Mouse (Mus musculus) monocyte, adult 5-6 weeks (primary cell): Measurements from ENCODE around the gene Gm11541. TPM values are rescaled to one million over a fixed set of nuclear protein-coding genes. Genes with fewer than 3 reads are reported as not detected.
A peak's percentile ranks its signal among the peaks of the same experiment; 100 is the strongest.
"Not testable (repeated sequence)": the region's sequence is repeated elsewhere in the genome, so short reads cannot be mapped to it uniquely, and the experiment has no call there.

Source experiments
- ATAC-seq: fragments of 153-309, 156-312 bp; replicated peaks from 2 replicates; pipeline ENCODE4 v1.8.0; 2017; ENCODE audit warnings: mild to moderate bottlenecking; ENCODE audit not compliant: low TSS enrichment, insufficient number of reproducible peaks, severe bottlenecking, poor library complexity, low FRiP score
- total RNA-seq: library from RNA; stranded (forward); fragments of 200-1000, 200-491, 200-594 nt; gene quantifications from 3 replicates; pipeline ENCODE4 v1.2.3, GENCODE M21; 2017

The Gm11541 gene
- total RNA-seq, 1 experiment from 2014 or later = not detected

DNA sequence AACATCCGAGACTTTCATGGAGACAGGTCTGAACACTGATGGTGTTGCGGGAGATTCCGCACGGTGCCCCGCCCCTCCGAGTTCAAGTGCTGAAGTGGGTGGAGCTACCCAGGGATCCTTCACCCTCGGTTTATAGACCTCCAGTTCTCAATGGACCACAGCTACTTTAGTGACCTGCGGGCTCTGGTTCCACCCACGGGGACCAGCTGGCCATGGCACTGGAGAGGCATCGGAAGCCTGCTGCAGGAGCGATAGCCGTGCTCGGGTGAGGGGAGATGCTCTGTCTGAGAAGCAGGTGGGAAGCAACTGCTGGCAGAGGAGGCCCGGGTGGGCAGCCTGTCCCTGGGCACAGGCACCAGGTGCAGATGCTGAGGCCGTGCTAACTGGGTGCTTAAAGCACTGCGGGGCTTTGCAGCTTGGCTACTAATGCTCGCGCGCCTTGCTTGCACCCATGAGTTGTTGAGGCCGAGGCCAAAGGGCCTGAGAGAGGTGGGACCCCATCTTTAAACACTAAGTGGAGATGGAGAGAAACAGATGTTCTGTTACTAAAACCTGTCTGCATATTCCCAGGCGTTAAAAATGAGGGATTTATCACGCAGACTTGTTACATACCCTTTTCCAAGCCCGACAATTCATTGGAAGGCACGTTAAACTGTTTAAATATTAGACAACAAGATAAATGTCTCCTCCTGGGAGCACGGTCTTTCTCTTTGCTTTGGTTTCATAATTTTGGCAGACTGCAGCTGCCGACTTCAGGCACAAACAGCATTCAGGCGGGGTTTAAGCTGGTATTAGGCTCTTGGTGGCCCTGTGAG lies 2.7 kb downstream of the Gm11541 start:
- no peak for ATAC-seq

DNA sequence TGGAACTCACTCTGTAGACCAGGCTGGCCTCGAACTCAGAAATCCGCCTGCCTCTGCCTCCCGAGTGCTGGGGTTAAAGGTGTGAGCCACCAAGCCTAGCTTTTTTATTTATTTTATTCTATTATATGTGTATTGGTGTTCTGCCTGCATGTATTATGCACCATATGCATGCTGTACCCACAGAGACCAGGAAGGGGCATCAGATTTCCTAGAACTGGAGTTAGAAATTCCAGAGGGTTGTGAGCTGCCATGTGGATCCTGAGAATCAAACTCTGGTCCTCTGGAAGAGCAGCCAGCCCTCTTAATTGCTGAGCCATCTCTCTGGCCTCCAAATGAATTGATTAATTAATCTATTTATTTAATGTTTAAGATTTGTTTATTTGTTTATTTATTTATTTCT lies 4.9 kb downstream of the Gm11541 start:
- ATAC-seq = no peak

DNA sequence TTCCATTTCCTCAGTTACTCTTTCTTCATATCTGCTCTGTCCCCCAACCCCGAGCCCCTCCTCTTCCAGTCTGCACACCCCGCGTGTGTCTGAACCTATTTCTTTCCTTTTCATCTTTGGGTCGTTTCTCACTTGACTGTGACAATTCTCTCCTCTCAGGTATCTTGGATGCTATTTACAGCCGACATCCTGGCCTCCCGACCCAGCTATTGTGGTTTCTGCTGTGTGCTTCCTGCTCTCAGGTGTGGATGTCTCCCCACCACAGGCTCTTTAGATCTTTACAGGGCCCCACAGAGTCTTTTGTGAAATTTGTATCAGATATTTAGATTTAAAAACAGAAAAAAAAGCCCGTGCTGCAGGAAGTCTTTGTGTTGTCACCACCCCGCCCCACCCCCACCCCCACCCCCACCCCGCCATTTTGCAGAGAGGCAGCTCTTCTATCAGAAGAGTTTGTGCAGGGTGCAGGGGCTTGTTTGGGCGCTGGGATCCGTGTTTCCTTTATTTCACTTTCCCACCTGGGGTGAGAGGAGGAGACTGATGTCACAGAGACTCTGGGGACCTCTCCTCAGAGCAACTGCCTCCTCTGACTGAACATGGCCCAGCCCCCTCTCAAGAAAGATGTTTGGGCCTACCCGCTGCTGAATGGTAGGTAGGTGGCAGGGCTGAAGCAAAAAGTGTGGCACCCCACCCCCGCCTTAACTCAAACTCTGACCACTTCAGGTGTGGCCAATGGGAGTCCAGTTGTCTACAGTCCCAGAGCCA lies 6.4 kb downstream of the Gm11541 start:
- ATAC-seq = no peak

DNA sequence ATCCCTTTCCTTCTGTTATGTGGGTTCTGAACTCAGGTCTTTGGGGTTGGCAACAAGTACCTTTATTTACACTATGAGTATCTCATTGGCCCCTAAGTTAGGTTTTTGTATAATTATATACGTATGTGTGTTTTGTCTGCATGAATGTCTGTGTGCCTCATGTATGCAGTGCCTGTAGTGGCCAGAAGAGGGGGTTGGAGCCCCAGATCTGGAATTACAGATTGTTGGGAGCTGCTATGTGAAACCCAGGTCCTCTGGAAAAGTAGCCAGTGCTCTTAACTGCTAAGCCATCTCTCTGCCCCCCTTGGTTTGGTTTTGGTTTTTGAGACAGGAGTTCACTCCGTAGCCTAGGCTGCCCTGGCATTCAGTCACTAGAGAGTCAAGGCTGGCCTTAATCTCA lies 7.2 kb downstream of the Gm11541 start:
- ATAC-seq = no peak

DNA sequence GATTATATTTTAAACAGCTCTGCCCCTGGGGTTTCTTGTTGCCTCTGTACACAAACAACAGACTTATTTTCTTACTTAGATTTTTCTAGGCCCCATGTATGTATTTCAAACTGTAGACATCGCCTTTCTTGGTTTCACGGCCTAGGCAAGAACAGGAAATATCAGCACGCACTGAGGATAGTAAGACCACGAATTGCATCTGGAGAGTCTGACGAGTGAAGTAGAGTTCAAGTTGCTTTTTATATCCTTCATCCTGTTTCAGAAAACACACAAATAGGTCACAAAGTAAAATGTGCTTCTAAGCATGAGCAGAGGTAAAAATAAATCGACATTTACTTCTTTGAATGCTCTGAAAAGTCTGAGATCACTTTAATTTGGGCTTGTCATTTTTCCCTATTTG lies 8.8 kb downstream of the Gm11541 start:
- ATAC-seq = no peak

DNA sequence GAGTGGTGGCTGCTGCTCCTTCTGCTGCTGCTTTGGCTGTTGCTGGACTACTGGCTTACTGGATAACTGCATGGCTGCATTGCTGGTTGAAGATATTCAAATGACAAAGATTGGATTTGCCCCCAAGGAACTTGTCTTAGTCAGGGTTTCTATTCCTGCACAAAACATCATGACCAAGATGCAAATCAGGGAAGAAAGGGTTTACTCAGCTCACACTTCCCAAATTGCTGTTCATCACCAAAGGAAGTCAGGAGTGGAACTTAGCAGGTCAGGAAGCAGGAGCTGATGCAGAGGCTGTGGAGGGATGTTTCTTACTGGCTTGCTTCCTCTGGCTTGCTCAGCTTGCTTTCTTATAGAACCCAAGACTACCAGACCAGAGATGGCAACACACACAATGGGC lies 11.8 kb downstream of the Gm11541 start:
- not testable (repeated sequence) for ATAC-seq

DNA sequence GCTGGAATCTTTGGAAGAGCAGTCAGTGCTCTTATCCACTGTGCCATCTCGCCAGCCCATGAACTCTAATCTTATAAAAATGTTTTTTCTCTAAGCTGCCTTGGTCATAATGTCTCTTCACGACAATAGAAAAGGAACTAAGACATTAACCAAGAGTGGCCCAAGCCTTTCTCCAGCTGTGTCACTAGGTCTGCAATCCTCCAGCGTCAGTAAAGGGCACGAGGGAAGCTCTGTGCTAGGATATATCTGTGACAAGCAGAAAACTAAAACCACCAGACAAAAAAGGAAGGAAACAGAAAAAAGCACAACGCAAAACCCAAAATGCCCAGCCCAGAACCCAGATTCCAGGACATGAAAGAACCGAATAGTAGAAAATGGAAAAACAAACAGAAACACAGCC lies 17.1 kb downstream of the Gm11541 start:
- ATAC-seq = peak; percentile 71; the same call in 1 of the 2 replicates

DNA sequence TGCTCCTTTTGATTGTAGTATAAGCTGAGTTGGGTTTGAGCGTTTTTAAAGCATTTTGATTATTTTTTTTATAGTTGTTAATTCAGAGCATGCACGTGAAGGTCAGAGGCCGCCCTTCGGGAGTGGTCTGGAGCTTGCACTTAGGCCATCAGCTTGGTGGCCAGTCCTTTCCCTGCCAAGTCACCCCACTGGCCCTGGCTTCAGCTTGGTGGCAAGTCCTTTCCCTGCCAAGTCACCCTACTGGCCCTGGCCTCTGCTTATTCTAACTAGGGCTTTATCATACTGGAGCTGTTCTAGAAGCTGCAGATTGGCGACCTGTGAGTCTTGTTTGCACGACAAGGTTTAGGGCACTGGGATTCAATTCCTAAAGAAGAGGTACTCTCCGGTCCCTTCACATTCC lies 21.9 kb downstream of the Gm11541 start:
- ATAC-seq = no peak

DNA sequence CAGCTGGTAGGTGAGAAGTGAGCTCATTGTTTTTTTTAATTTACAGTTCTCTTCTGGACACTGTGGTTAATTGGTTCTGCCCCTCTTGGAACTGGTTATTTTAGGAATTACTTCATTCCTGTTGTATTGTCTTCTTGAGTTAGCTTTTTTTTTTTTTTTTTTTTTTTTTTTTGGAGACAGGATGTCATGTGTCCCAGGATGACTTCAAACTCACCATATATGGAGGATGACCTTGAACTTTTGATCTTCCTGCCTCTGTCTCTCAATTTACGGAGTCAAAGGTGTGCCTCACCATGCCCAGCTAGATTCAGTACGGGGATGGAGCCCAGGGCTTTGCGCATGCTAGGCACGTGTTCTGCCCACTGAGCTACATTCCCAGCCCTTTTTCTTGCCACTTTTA lies 22.7 kb downstream of the Gm11541 start:
- ATAC-seq = no peak

DNA sequence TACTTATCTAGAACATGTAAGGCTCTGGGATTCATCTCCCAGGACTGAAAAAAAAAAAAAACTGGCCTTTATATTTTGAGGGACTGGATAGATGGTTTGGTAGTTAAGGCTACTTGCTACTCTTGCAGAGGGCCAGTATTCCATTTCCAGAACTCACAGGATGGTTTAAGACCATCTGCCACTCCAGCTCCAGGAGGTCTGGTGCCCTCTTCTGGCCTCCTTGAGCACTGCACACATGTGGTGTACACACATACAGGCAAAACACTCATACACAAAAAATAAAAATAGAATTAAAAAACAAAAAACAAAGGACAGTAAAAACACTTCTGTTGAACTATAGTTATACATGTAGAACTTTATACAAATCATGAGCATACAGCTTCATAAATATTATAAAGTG lies 23.7 kb downstream of the Gm11541 start:
- ATAC-seq = no peak

DNA sequence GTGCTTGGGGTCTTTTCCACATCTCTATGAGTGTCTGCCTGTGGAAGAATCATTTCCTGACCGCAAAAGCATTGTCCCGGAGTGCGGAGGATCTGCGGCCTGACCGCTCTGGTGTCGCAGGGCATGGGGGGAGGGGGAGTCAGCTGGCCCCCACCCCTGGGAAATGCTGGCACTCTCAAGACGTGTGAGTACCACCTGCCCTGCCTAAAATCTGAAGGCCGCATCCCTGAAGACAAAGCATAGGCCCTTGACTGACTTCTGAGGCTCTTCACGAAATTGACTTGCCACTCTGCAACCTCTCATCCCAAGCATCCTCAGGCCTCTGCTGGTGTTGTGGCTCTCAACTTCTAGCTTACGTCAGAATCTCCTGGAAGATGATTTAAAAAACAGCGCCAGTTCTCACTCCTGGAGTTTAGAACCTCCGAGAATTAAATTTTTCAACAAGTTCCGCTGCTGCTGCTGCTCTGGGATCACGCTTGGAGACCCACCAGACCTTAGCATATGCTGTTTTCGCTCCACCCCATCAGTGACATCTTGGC lies 26.6 kb downstream of the Gm11541 start:
- ATAC-seq = no peak

DNA sequence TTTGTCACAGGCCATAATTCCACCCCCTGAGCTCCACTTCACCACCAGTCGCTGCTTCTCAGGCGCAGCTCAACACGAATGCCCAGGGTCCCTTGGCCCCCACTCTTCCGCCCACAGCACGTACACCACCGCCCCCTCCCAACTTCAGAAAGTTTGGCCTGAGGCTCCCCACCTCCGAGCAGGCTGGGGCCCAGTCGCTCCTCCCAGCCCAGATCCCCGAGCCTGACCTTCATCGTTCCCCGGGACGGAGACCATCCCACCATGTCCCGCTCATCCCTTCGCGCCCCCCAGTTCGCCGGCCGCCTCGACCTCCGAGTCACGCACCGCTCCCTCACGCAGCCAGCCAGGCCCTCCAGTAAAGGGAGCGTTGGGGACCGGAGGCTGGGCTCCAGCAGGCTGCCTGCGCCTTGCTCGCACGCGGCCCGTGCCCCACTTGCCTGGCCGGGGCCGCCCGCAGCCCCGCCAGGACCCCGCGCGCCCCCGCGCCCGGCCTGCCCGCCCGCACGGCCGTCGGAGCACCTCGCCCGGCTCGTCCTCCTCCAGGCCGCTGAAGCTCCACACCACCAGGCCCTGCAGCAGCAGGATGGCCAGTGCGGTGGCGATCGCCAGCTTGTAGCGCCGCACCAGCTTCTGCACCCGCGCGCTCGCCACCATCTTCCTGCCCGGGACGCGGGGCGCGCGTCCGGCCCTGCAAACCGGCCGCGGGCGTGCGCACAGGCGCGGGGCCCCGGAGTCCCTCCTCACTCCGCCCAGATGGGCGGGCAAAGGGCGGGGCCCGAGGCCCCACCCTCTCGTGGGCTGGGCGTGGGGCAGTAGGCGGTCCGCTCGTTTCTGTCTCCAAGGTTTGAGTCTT lies 27.3 kb downstream of the Gm11541 start, which contains the start of gene Xylt2:
Xylt2 (minus strand) TSS at position 762 of the 853 bp plus-strand sequence.
- peak; percentile 81 for ATAC-seq

DNA sequence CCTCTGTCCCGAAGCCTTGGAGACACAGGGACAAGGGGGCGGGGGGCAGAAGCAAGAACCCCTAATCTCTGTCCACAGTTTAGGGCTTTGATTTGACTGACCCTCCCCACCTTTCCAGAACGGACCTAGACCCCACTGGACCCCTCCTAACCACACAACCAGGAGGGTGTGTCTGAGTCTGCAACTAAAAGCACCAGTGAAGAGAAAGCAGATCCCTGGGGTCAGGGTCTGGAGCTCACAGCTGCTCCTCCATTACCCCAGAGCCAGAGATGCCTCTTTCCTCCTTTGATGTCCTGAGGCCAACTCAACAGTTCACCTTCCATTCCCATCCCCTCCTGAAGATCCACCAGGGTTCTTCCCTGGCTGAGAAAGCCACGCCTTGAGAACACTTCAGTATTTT lies 28.0 kb downstream of the Gm11541 start:
- ATAC-seq = no peak

DNA sequence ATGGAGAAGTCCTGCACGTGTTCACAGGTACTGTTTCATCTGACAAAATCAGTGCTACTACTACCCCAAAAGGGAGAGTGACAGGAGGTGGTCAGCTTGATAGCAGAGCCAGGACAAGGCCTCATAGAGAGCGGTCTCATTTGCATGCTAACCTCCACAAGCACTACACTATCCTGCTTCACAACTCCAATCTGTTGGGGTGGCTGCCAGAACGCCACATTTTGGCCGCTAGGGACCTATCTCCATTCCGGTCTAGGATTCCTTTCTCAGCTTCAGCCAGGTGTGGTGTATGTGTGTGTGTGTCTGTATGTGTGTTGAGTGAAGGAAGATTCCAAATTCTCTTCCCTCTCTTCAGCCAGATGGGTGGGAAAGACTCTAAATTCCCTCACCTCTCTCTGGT lies 28.9 kb downstream of the Gm11541 start:
- no peak for ATAC-seq

DNA sequence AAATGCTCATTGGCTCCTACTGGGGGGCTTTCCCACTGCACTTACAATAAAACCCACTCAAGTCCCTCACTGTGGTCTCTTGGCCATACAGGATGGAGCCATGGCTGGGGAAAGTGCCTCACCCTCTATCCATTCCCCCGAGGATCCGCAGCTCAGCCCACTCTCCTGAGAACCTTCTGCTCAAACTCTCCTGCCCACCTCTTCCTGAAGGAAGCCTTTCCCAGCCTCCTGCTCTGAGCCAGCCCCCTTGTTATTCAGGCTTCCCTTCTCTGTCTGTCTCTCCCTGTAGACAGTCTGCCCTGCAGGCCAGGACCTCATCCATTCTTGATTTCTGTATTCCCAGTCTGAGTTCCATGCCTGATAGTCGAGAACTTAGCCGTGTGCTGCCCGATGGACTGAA lies 29.3 kb downstream of the Gm11541 start:
- ATAC-seq = no peak

DNA sequence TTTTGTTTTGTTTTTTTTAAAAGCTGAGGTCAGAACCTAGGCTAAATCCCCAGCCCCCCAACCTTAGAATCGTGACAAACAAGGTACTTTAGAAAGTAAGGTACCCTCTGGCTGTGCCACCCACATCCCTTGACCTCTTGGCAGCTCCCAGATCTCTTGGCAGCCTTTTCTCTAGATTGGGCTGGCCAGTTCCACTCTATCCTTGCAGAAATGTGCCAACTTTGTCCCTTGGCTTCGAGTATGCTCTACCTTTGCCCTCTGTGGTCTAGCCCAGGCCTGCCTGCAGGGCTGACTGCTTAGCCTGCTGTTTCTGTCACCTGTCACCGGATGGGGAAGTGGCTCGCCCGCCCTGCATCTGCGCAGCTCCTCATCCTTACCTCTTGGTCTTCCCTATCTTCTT lies 39.0 kb downstream of the Gm11541 start:
- no peak for ATAC-seq

DNA sequence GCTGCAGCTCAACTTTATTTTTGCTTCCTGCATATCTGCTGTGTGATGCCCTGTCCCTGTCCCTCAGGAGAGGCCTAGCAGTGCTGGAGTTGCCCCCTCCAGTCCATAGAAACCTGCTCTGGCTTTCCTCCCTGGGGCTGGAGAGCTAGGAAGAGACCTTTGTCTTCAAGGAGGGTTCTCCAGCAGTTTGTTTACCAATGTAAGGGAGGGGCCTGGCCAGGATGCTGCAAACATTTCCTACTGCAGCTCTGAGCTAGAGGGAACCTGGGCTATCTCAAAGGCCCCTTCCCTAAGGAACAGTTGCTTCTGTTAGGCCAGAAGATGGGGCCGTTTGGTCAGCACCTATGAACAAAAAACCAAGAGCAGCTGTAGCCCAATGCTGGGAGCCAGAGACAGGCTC lies 43.0 kb downstream of the Gm11541 start:
- ATAC-seq = no peak

DNA sequence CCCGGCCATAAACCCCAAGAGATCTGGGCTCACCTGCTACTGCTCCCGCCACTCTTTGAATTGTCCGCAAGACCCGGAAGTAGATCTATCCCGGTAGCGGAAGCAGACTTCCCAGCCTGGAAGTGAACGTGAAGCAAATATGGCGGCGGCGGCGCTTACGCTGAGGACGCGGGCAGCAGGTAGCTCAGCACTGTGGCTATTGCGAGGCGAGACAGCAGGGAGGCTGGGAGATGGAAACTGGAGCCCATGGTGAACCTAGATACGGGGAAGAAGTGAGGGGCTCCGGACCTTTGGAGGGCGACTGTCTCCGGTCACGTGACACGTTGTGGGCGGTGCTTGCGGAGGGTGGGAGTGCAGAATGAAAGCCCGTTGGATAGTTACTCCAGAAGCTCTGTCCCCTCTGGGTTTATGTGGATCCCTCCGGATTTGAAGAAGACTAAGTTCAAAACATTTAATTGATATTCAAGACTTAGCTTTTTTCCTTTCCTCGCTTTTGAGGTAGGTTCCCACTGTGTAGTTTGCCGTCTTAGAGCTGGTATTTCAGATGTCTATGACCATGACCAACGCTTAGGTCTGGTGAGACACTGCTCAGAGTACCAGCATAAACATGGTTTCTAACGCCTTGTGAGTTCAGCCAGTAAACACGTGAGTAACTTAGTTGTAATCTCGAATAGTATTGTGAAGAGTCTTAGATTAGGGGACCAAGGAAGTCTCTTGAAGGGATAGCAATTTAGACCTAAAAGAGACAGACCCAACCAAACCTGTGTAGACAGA lies 50.4 kb downstream of the Gm11541 start, which contains the start of the genes Mrpl27 and Eme1:
Mrpl27 (plus strand) TSS at position 105 of the 774 bp plus-strand sequence.
Eme1 (minus strand) TSS at position 302 of the 774 bp plus-strand sequence.
- peak; percentile 91 for ATAC-seq
